In the genomic region with DNA sequence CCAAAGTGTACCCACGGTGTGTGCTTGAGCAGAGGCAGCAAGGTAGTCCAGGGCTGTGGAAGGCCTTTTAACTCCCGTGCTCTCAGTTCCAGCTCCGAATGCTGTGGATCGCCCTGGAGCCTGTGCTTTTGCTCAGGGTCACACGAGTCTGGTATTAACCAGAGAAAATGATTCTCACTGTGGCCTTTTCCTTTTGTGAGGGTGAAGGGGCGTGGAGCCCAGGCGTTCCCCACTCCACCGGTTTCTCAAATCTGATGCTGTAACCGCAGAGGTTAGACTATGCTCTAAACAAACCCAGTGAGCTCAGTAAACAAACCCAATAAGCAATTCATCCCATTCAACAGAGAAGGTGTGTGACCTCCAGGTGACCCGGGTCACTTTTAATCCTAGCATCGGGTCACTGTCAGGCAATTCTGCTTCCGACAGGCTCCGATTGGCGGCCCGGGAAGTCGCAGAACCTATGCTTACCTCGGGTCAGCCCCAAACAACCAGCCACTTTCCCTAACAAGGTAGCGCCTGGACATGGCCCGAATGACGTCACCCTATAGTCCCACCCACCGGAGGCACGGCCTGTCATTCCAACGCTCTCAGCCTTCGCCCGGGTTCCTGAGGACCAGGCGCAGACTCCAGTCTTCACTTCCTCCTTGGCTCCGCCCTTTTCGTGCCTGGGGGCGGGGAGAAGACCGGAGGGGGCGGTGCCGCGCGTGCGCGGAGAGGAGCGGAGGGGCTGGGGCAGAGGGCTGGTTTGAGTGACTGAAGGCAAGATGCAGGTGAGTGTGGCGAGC, we compare ENCODE assay signal across 8 mouse cellular contexts. TPM values are rescaled to one million over a fixed set of nuclear protein-coding genes. Genes with fewer than 3 reads are reported as not detected.
DNase-seq lines count a peak whose midpoint lies in the region; ATAC-seq lines count a peak whose summit lies in the region.

No protein-coding gene starts in this region.

- peak; percentile 80 for DNase-seq in MEL-GATA-1-ER (ENCODE audit: extremely low read depth, low read depth)
- peak; percentile 99 for DNase-seq in cerebellum, adult 8-10 months
- peak; percentile 97 for DNase-seq in forelimb bud, embryonic 11.5 days (ENCODE audit: low read depth, low spot score)
- peak; percentile 90 for DNase-seq in layer of hippocampus, adult 9-10 months (ENCODE audit: low spot score)
- DNase-seq in ovary, postnatal 10 days (ENCODE audit: low spot score): peak; percentile 96
- DNase-seq in thymus, postnatal 10 days (ENCODE audit: low spot score in 2 of 2): peak; percentile 93 to 96

- H3K36me3 ChIP-seq in lung, embryonic 16.5 days (ENCODE audit: control insufficient read depth, insufficient read depth, low read length): peaks cover 2% of the 10 kb centered on the region

- peaks cover 10% of the 10 kb centered on the region; the same call in 1 of the 2 replicates for H3K4me1 ChIP-seq in lung, embryonic 16.5 days (replicated peaks; ENCODE audit: control insufficient read depth, insufficient read depth, low read length)

- peak overlapping the region; percentile 87 for H3K4me2 ChIP-seq in lung, embryonic 16.5 days (ENCODE audit: low read depth, low read length)

- peak overlapping the region; percentile 86 for H3K27ac ChIP-seq in lung, embryonic 16.5 days (ENCODE audit: low read length)

- peak; percentile 98 for ATAC-seq in hematopoietic stem cell, adult 5-6 weeks (replicated peaks in 1 of 2; ENCODE audit: insufficient read depth in 1 of 2, low FRiP score in 2 of 2, low TSS enrichment in 1 of 2, low read depth in 1 of 2, poor library complexity in 2 of 2, severe bottlenecking in 2 of 2)
- peak; percentile 99 for ATAC-seq in lung, embryonic 16.5 days (ENCODE audit: low read depth)

- H3K9me3 ChIP-seq in lung, embryonic 16.5 days (ENCODE audit: control insufficient read depth, low read length): no peaks in the 10 kb centered on the region

- H3K9ac ChIP-seq in lung, embryonic 16.5 days (ENCODE audit: low read length): peak overlapping the region; percentile 92

- no peaks in the 10 kb centered on the region for H3K27me3 ChIP-seq in lung, embryonic 16.5 days (ENCODE audit: control insufficient read depth, insufficient read depth, low read depth, low read length)

- 3% methylated on average over 38 of the region's 38 CpGs for WGBS in lung, embryonic 16.5 days

- peak overlapping the region; percentile 92 for H3K4me3 ChIP-seq in lung, embryonic 16.5 days (ENCODE audit: low read length)

RNA-seq across cellular contexts. Expression of gene Pdcl3, which starts 1.9 kb away (rescaled TPM):
- 33.1 and 60.2 TPM in 2 replicates for total RNA-seq in hematopoietic stem cell, adult 5-6 weeks (2017)
- polyA plus RNA-seq in lung, embryonic 16.5 days (2015; fragmentation: Nextera tagmentation; extraction: Ambion mirVana): 167 and 181 TPM in 2 replicates

RNA-seq across cellular contexts. Expression of gene Nms, which starts 48.3 kb away (rescaled TPM):
- total RNA-seq in hematopoietic stem cell, adult 5-6 weeks (2017): not detected in 2 replicates
- polyA plus RNA-seq in lung, embryonic 16.5 days (2015; fragmentation: Nextera tagmentation; extraction: Ambion mirVana): not detected in 2 replicates

Comparison
In these comparisons a context has a peak if more than half of its experiments do, and no peak if none do; other contexts are left out.
1. Peak in every context shown above with its lines: DNase-seq, ATAC-seq, H3K4me3 ChIP-seq and H3K27ac ChIP-seq.